Mouse (Mus musculus) cortical plate, adult 2 months (tissue): ENCODE results near the gene Siglec1.

Experiments
- CTCF ChIP-seq: fragments of 200-500 bp; IDR thresholded peaks from 2 replicates; pipeline ENCODE4 v1.5.1; 2011; ENCODE audit warnings: mild to moderate bottlenecking, control low read depth, low read length; ENCODE audit not compliant: insufficient read depth; ENCODE audit errors: extremely low read depth
- POLR2A ChIP-seq: fragments of 200-500 bp; IDR thresholded peaks from 2 replicates; pipeline ENCODE4 v1.6.1; 2011; ENCODE audit warnings: mild to moderate bottlenecking, low read length, control low read depth; ENCODE audit not compliant: insufficient read depth; ENCODE audit errors: extremely low read depth

- TF ChIP-seq POLR2A, result no peak
- no peak for TF ChIP-seq CTCF
Observed at GRCm38 (mm10) chr2:131097087-131097486, 10.5 kb upstream of the Siglec1 start.
